Mouse (Mus musculus) G1E (cell line): ENCODE measurements around the gene B230217C12Rik.

Experiments
- CTCF ChIP-seq: IDR thresholded peaks from 2 replicates; pipeline ENCODE4 v1.5.1; 2012; ENCODE audit warnings: low read depth, low read length, inconsistent platforms, mixed read lengths
- POLR2AphosphoS5 ChIP-seq: IDR thresholded peaks from 2 replicates; pipeline ENCODE4 v1.6.1; 2012; ENCODE audit warnings: low read depth, low read length, inconsistent platforms; ENCODE audit not compliant: insufficient replicate concordance

DNA sequence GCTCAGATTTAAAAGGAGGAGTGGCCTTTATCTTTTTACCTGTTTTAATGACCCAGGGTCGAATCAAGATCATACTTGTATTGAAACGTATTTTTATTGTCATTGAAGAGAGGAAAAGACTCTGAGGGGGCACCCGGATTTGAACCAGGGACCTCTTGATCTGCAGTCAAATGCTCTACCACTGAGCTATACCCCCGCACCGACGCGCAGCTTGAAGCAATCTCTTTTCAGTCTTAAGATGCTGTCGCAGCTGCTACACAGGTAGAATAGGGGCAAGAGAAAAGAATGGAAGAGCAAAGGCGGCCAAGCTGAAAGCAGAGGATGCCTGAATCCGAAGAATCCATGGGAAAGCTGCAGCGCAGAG lies 41.8 kb upstream of the B230217C12Rik start, which contains the start of gene Lasp1:
- TF ChIP-seq CTCF (no peak), POLR2AphosphoS5 (no peak)
